37 mouse cellular contexts compared by ENCODE assay signal in genomic region chr5:123031312-123031711, GRCm38 (mm10). TPM values are rescaled to one million over a fixed set of nuclear protein-coding genes. Genes with fewer than 3 reads are reported as not detected.
DNase-seq lines count a peak whose midpoint lies in the region; ATAC-seq and TF ChIP-seq lines count a peak whose summit lies in the region.
"Had no signal": no experiment of that assay in that cellular context is flagged by ENCODE, and none has a peak within 500 bp of the region (broad histone marks: within the 10 kb centered on the region; RNA-seq: fewer than 3 reads in every experiment).

No protein-coding gene starts in this region.

- H3K27me3 ChIP-seq in forebrain, postnatal 0 days (ENCODE audit: insufficient read depth, low read length): no peaks in the 10 kb centered on the region
- H3K27me3 ChIP-seq in forebrain, embryonic 12.5 days: no peaks in the 10 kb centered on the region
- H3K27me3 ChIP-seq in midbrain, postnatal 0 days (ENCODE audit: insufficient read depth, low read length): no peaks in the 10 kb centered on the region
- H3K27me3 ChIP-seq in midbrain, embryonic 10.5 days (ENCODE audit: low read depth, poor library complexity, severe bottlenecking): no peaks in the 10 kb centered on the region
- no peaks in the 10 kb centered on the region for H3K27me3 ChIP-seq in stomach, postnatal 0 days (ENCODE audit: control insufficient read depth, insufficient read depth, low read length)
- H3K27me3 ChIP-seq: heart, embryonic 13.5 days; hindbrain, embryonic 15.5 days; midbrain, embryonic 12.5 days; Patski had no signal

- 91% methylated on average over 3 of the region's 3 CpGs for WGBS in forebrain, postnatal 0 days
- WGBS in forebrain, embryonic 12.5 days: 88% methylated on average over 3 of the region's 3 CpGs
- 88% methylated on average over 3 of the region's 3 CpGs for WGBS in midbrain, postnatal 0 days
- 88% methylated on average over 3 of the region's 3 CpGs for WGBS in midbrain, embryonic 10.5 days
- WGBS in stomach, postnatal 0 days: 97% methylated on average over 3 of the region's 3 CpGs

- H3K4me2 ChIP-seq in forebrain, postnatal 0 days (ENCODE audit: low read depth): no peak overlapping the region
- no peak overlapping the region for H3K4me2 ChIP-seq in forebrain, embryonic 12.5 days
- no peak overlapping the region for H3K4me2 ChIP-seq in midbrain, postnatal 0 days (ENCODE audit: low read depth, low read length, poor library complexity, severe bottlenecking)
- H3K4me2 ChIP-seq in stomach, postnatal 0 days (replicated peaks; ENCODE audit: low read depth): no peak overlapping the region
- H3K4me2 ChIP-seq: heart, embryonic 13.5 days; hindbrain, embryonic 15.5 days; midbrain, embryonic 12.5 days had no signal

- no peaks in the 10 kb centered on the region for H3K4me1 ChIP-seq in forebrain, postnatal 0 days (ENCODE audit: insufficient read depth)
- H3K4me1 ChIP-seq in forebrain, embryonic 12.5 days: no peaks in the 10 kb centered on the region; the same call in 1 of the 2 replicates
- H3K4me1 ChIP-seq in midbrain, postnatal 0 days (ENCODE audit: insufficient read depth, low read length): no peaks in the 10 kb centered on the region; the same call in 1 of the 2 replicates
- peaks cover 9% of the 10 kb centered on the region; the same call in 1 of the 2 replicates for H3K4me1 ChIP-seq in midbrain, embryonic 10.5 days
- H3K4me1 ChIP-seq in stomach, postnatal 0 days (replicated peaks; ENCODE audit: control insufficient read depth, insufficient read depth): no peaks in the 10 kb centered on the region
- H3K4me1 ChIP-seq: midbrain, embryonic 12.5 days had no signal

- TF ChIP-seq CTCF in forebrain, postnatal 0 days (IDR thresholded peaks at IDR 0.05; ENCODE audit: low read depth): peak; percentile 10; the same call in 1 of the 2 replicates
- peak; percentile 28 for TF ChIP-seq CTCF in layer of hippocampus, adult 2 months (conservative IDR thresholded peaks at IDR 0.05)
- 0 out of 2 replicates have a peak, but pooled peaks have one; percentile 2 for TF ChIP-seq CTCF in midbrain, postnatal 0 days (IDR thresholded peaks at IDR 0.05)
- TF ChIP-seq CTCF in stomach, postnatal 0 days (IDR thresholded peaks at IDR 0.05; ENCODE audit: low read depth): peak; percentile 35

- TF ChIP-seq EP300 in stomach, postnatal 0 days (optimal IDR thresholded peaks at IDR 0.05): no peak

- no peak for DNase-seq in forebrain, postnatal 0 days
- DNase-seq in layer of hippocampus, adult 2 months (ENCODE audit: low spot score in 2 of 2): no peak
- DNase-seq in layer of hippocampus, postnatal 25 days (ENCODE audit: extremely low spot score in 1 of 2, low spot score in 1 of 2): no peak
- no peak for DNase-seq in midbrain, postnatal 0 days (ENCODE audit: low spot score)
- DNase-seq in midbrain, embryonic 10.5 days (ENCODE audit: low spot score): no peak
- no peak for DNase-seq in stomach, postnatal 0 days (ENCODE audit: low spot score)
- DNase-seq in ovary, adult 18-20 months (ENCODE audit: low spot score): no peak
- DNase-seq: cerebellum, adult 9-10 months; cerebellum, postnatal 36 days; heart, postnatal 14 days; kidney, adult 2 months; layer of hippocampus, adult 9-11 months; lung, adult 18-20 months; lung, postnatal 36 days; spleen, adult 18-20 months; thymus, adult 18-20 months; thymus, postnatal 25 days had no signal

- peaks cover 8% of the 10 kb centered on the region for H3K36me3 ChIP-seq in forebrain, postnatal 0 days (ENCODE audit: insufficient read depth)
- H3K36me3 ChIP-seq in forebrain, embryonic 12.5 days (replicated peaks): peaks cover 20% of the 10 kb centered on the region
- H3K36me3 ChIP-seq in midbrain, postnatal 0 days (ENCODE audit: insufficient read depth, low read length): 0 out of 2 replicates have a peak, but pooled peaks cover 5% of the 10 kb centered on the region
- H3K36me3 ChIP-seq in midbrain, embryonic 10.5 days: peaks cover 35% of the 10 kb centered on the region
- no peaks in the 10 kb centered on the region for H3K36me3 ChIP-seq in stomach, postnatal 0 days (ENCODE audit: control insufficient read depth, insufficient read depth, low read length)

- H3K9ac ChIP-seq in forebrain, postnatal 0 days: no peak overlapping the region
- no peak overlapping the region for H3K9ac ChIP-seq in forebrain, embryonic 12.5 days
- H3K9ac ChIP-seq in midbrain, postnatal 0 days (replicated peaks; ENCODE audit: low read length, poor library complexity, severe bottlenecking): no peak overlapping the region
- H3K9ac ChIP-seq in stomach, postnatal 0 days (ENCODE audit: low read length): no peak overlapping the region
- H3K9ac ChIP-seq: heart, embryonic 13.5 days; hindbrain, embryonic 15.5 days; midbrain, embryonic 12.5 days had no signal

- no peaks in the 10 kb centered on the region for H3K9me3 ChIP-seq in forebrain, postnatal 0 days (ENCODE audit: low read length)
- no peaks in the 10 kb centered on the region for H3K9me3 ChIP-seq in forebrain, embryonic 12.5 days
- no peaks in the 10 kb centered on the region for H3K9me3 ChIP-seq in midbrain, postnatal 0 days (ENCODE audit: low read length)
- H3K9me3 ChIP-seq in midbrain, embryonic 10.5 days (replicated peaks): peaks cover 3% of the 10 kb centered on the region; the same call in 1 of the 2 replicates
- no peaks in the 10 kb centered on the region for H3K9me3 ChIP-seq in stomach, postnatal 0 days (ENCODE audit: control insufficient read depth, low read length)
- H3K9me3 ChIP-seq: G1E; heart, embryonic 13.5 days; hindbrain, embryonic 15.5 days; midbrain, embryonic 12.5 days had no signal

- no peak for ATAC-seq in forebrain, postnatal 0 days
- ATAC-seq in forebrain, embryonic 12.5 days (ENCODE audit: low FRiP score): no peak
- no peak for ATAC-seq in midbrain, postnatal 0 days (ENCODE audit: low FRiP score)
- ATAC-seq in stomach, postnatal 0 days (ENCODE audit: low FRiP score, low TSS enrichment): no peak
- ATAC-seq: forebrain, embryonic 14.5 days; inflammation-experienced regulatory T-cells, adult 6 months; Patski had no signal

- H3K4me3 ChIP-seq in forebrain, postnatal 0 days (ENCODE audit: low read depth, low read length): no peak overlapping the region
- H3K4me3 ChIP-seq in forebrain, embryonic 12.5 days (replicated peaks): no peak overlapping the region
- H3K4me3 ChIP-seq in layer of hippocampus, adult 2 months: no peak overlapping the region
- H3K4me3 ChIP-seq in midbrain, postnatal 0 days (ENCODE audit: low read depth, low read length): no peak overlapping the region
- no peak overlapping the region for H3K4me3 ChIP-seq in midbrain, embryonic 10.5 days
- no peak overlapping the region for H3K4me3 ChIP-seq in stomach, postnatal 0 days (ENCODE audit: low read depth, low read length)
- H3K4me3 ChIP-seq: heart, embryonic 13.5 days; hindbrain, embryonic 10.5 days; hindbrain, embryonic 15.5 days; midbrain, embryonic 12.5 days had no signal

- H3K27ac ChIP-seq in forebrain, postnatal 0 days (ENCODE audit: low read depth, low read length): no peak overlapping the region
- H3K27ac ChIP-seq in forebrain, embryonic 12.5 days: no peak overlapping the region
- H3K27ac ChIP-seq in layer of hippocampus, adult 2 months: no peak overlapping the region
- no peak overlapping the region for H3K27ac ChIP-seq in midbrain, postnatal 0 days (ENCODE audit: low read depth, low read length)
- H3K27ac ChIP-seq in midbrain, embryonic 10.5 days (replicated peaks): no peak overlapping the region
- no peak overlapping the region for H3K27ac ChIP-seq in stomach, postnatal 0 days (replicated peaks)
- H3K27ac ChIP-seq: heart, embryonic 13.5 days; hindbrain, embryonic 10.5 days; hindbrain, embryonic 15.5 days; midbrain, embryonic 12.5 days had no signal

RNA-seq across cellular contexts. Expression of gene Morn3, which starts 15.5 kb away (rescaled TPM):
- total RNA-seq in forebrain, postnatal 0 days (2014; rRNA removed): 0.23 TPM in 1 of 2 replicates, not detected in the other
- 1.1 and 1.5 TPM in 2 replicates for polyA plus RNA-seq in forebrain, postnatal 0 days (2015; fragmentation: Nextera tagmentation; extraction: Ambion mirVana)
- polyA plus RNA-seq in forebrain, embryonic 12.5 days (2016; fragmentation: Nextera tagmentation; extraction: Ambion mirVana): 0.50 TPM in 1 of 2 replicates, not detected in the other
- not detected for total RNA-seq in layer of hippocampus, adult 2 months (2021)
- total RNA-seq in layer of hippocampus, postnatal 25 days (2021): 1 to 10 TPM in 1 of 2 experiments, not detected in 1; 1.5 TPM
- total RNA-seq in midbrain, postnatal 0 days (2014; rRNA removed): not detected in 2 replicates
- 1.1 and 1.3 TPM in 2 replicates for polyA plus RNA-seq in midbrain, postnatal 0 days (2015; fragmentation: Nextera tagmentation; extraction: Ambion mirVana)
- 0.21 and 0.67 TPM in 2 replicates for polyA plus RNA-seq in midbrain, embryonic 10.5 days (2016; fragmentation: Nextera tagmentation; extraction: Ambion mirVana)
- polyA plus RNA-seq in stomach, postnatal 0 days (2015; fragmentation: Nextera tagmentation; extraction: Ambion mirVana): 0.41 TPM in 1 of 2 replicates, not detected in the other
- total RNA-seq: adrenal gland, adult 18-20 months; adrenal gland, postnatal 4 days; G1E; gastrocnemius, adult 18-20 months; gastrocnemius, postnatal 4 days; heart, adult 8-10 months; left cerebral cortex, postnatal 14 days; liver, adult 2 months; megakaryocyte, adult 5-6 weeks; monocyte, adult 5-6 weeks had no signal
- polyA plus RNA-seq: frontal cortex, adult 2 months; G1E; heart, embryonic 13.5 days; large intestine, adult 2 months; liver, adult 2 months; midbrain, embryonic 12.5 days had no signal

RNA-seq across cellular contexts. Expression of gene Orai1, which starts 16.4 kb away (rescaled TPM):
- total RNA-seq in forebrain, postnatal 0 days (2014; rRNA removed): 13.8 and 19.4 TPM in 2 replicates
- polyA plus RNA-seq in forebrain, postnatal 0 days (2015; fragmentation: Nextera tagmentation; extraction: Ambion mirVana): 10.7 and 14.4 TPM in 2 replicates
- polyA plus RNA-seq in forebrain, embryonic 12.5 days (2016; fragmentation: Nextera tagmentation; extraction: Ambion mirVana): 10.4 and 11.4 TPM in 2 replicates
- 10 to 100 TPM; 11.0 to 13.5 TPM for total RNA-seq in layer of hippocampus, adult 2 months (2021)
- total RNA-seq in layer of hippocampus, postnatal 25 days (2021): 10 to 100 TPM; 11.0 to 11.7 TPM
- total RNA-seq in midbrain, postnatal 0 days (2014; rRNA removed): 16.3 and 24.0 TPM in 2 replicates
- polyA plus RNA-seq in midbrain, postnatal 0 days (2015; fragmentation: Nextera tagmentation; extraction: Ambion mirVana): 13.5 and 14.8 TPM in 2 replicates
- polyA plus RNA-seq in midbrain, embryonic 10.5 days (2016; fragmentation: Nextera tagmentation; extraction: Ambion mirVana): 8.7 and 10.3 TPM in 2 replicates
- polyA plus RNA-seq in stomach, postnatal 0 days (2015; fragmentation: Nextera tagmentation; extraction: Ambion mirVana): 29.6 TPM in 2 replicates

RNA-seq across cellular contexts. Expression of gene Tmem120b, which starts 36.9 kb away (rescaled TPM):
- 18.0 and 18.1 TPM in 2 replicates for total RNA-seq in forebrain, postnatal 0 days (2014; rRNA removed)
- 21.2 and 22.2 TPM in 2 replicates for polyA plus RNA-seq in forebrain, postnatal 0 days (2015; fragmentation: Nextera tagmentation; extraction: Ambion mirVana)
- 9.0 and 9.7 TPM in 2 replicates for polyA plus RNA-seq in forebrain, embryonic 12.5 days (2016; fragmentation: Nextera tagmentation; extraction: Ambion mirVana)
- 10 to 100 TPM; 17.8 to 19.6 TPM for total RNA-seq in layer of hippocampus, adult 2 months (2021)
- 10 to 100 TPM; 13.8 to 18.4 TPM for total RNA-seq in layer of hippocampus, postnatal 25 days (2021)
- total RNA-seq in midbrain, postnatal 0 days (2014; rRNA removed): 13.3 and 16.2 TPM in 2 replicates
- 17.1 and 19.7 TPM in 2 replicates for polyA plus RNA-seq in midbrain, postnatal 0 days (2015; fragmentation: Nextera tagmentation; extraction: Ambion mirVana)
- polyA plus RNA-seq in midbrain, embryonic 10.5 days (2016; fragmentation: Nextera tagmentation; extraction: Ambion mirVana): 10.3 and 10.4 TPM in 2 replicates
- polyA plus RNA-seq in stomach, postnatal 0 days (2015; fragmentation: Nextera tagmentation; extraction: Ambion mirVana): 8.0 and 9.1 TPM in 2 replicates

RNA-seq across cellular contexts. Expression of gene Kdm2b, which starts 41.7 kb away (rescaled TPM):
- 127 and 158 TPM in 2 replicates for total RNA-seq in forebrain, postnatal 0 days (2014; rRNA removed)
- polyA plus RNA-seq in forebrain, postnatal 0 days (2015; fragmentation: Nextera tagmentation; extraction: Ambion mirVana): 84.6 and 91.7 TPM in 2 replicates
- polyA plus RNA-seq in forebrain, embryonic 12.5 days (2016; fragmentation: Nextera tagmentation; extraction: Ambion mirVana): 108 and 118 TPM in 2 replicates
- 10 to 100 TPM; 35.0 to 36.7 TPM for total RNA-seq in layer of hippocampus, adult 2 months (2021)
- 10 to 100 TPM; 36.9 to 38.4 TPM for total RNA-seq in layer of hippocampus, postnatal 25 days (2021)
- 107 and 110 TPM in 2 replicates for total RNA-seq in midbrain, postnatal 0 days (2014; rRNA removed)
- polyA plus RNA-seq in midbrain, postnatal 0 days (2015; fragmentation: Nextera tagmentation; extraction: Ambion mirVana): 78.6 and 78.8 TPM in 2 replicates
- polyA plus RNA-seq in midbrain, embryonic 10.5 days (2016; fragmentation: Nextera tagmentation; extraction: Ambion mirVana): 77.9 and 83.9 TPM in 2 replicates
- polyA plus RNA-seq in stomach, postnatal 0 days (2015; fragmentation: Nextera tagmentation; extraction: Ambion mirVana): 15.3 and 15.5 TPM in 2 replicates
